Mouse (Mus musculus) urinary bladder, postnatal 25 days (tissue): ENCODE data around the gene Cage1.

Source experiments
- DNase-seq: peaks from one replicate; pipeline ENCODE4 v3.0.0; 2022; ENCODE audit warnings: low spot score

Cage1 gene

DNA sequence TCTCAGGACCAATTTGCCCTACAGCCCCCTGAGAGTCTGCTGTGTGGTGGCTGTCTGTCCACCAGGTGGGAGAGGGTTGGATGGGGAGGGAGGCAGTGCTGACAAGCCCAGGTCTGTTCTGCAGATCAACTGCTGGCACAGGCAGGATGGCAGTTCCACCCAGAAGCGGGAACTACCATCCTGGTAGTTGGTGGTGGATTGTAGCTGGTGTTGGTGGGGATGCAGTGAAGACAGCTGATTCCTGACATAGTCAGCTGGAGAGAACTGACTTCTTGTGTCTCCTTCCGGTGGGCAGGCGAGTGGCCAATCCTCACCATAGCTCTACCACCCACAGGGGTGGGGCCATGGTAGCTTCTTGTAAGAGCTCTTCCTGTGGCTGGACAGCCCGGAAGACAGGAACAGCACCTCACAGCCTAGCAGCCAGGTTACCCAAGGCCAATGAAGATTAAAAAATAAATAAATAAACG is 26.4 kb downstream of the Cage1 start:
- no peak for DNase-seq

DNA sequence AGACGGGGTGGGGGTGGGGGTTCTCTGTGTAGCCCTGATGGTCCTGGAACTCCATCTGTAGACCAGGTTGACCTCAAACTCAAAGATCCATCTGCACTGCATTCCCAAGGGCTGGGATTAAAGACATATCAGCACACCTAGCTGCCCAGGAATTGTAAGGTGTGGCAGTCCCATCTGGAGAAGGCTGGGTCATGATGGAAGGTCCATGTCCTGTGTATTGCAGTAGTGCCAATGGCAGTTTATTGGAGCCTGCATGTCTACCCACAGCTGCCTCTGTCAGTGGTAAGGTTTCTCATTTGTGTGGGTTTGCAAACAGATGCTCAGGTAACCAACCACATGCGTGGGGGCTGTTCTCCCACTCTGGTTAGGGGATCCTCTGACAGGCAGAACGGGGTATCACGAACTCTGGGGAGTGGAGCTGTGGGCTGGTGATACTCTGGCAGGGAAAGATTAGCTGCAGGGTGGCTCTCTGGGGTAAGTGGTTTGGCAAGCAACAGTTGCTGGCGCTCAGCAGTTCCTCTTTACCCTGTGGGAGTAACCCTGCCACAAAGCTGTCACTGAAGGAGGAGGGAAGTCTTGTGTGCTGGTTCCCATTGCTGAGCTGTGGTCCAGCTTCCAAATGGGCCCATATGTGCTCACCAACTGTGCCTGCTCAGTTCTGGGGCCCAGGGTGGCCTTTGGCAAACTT is 27.0 kb downstream of the Cage1 start:
- no peak for DNase-seq

DNA sequence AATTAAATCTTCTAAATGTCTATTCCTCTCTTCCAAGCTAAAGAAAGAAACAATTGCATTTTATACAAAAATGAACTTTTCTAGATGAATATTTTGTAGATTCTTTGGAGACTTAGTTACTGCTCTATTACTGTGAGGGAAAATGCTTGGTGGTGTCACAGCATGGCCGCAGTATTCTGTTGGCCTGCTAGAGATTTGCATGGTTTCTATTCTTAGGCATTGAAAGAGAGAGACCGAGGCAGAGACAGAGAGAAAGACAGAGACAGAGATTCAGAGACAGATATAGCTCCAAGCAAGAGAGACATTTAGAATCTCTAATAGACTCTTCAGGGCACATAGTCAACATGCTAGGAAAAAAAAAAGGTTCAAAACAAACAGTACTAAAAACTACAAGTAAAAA is 28.9 kb downstream of the Cage1 start:
- no peak for DNase-seq

DNA sequence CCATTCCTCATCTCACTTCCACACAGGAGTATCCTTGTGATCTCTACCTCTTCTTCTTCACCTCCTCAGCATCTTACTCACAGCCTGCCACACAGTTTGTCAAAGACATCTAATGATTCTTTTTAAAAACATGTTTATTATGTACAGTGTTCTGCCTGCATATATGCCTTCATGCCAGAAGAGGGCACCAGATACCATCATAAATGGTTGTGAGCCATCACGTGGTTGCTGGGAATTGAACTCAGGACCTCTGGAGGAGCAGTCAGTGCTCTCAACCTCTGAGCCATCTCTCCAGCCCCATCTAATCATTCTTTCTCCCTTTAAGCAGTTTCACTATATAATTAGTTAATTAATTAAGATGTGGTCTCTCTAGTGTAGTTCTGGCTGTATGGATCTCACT is 34.4 kb downstream of the Cage1 start:
- no peak for DNase-seq

DNA sequence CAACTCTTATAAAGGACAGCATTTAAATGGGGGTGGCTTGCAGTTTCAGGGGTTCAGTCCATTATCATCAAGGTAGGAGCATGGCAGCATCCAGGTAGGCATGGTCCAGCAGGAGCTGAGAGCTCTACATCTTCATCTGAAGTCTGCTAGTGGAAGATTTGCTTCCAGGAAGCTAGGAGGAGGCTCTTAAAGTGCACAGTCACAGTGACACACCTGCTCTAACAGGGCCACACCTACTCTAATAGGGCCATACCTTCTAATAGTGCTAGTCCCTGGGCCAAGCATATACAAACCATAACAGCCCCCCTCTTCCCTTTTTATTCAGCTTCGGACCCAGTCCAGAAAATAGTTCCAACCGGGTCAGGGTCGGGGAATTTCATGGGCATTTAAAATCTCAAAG is 37.2 kb downstream of the Cage1 start:
- DNase-seq = no peak

DNA sequence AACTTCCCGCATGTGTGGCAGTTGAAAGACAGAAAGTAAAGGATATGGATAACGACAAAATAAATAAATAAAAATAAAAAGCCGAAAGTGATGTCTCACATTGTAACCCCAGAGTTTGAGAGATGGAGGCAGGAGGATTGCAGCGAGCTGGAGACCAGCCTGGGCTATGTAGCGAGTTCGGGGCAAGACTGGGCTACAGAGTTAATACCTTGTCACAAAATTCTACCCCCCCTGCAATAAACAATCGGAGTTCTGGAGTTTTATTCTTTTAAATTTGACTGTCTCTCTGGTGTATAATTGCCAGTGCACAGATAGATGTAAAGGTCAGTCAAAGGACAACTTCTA is 42.5 kb downstream of the Cage1 start:
- DNase-seq = no peak

DNA sequence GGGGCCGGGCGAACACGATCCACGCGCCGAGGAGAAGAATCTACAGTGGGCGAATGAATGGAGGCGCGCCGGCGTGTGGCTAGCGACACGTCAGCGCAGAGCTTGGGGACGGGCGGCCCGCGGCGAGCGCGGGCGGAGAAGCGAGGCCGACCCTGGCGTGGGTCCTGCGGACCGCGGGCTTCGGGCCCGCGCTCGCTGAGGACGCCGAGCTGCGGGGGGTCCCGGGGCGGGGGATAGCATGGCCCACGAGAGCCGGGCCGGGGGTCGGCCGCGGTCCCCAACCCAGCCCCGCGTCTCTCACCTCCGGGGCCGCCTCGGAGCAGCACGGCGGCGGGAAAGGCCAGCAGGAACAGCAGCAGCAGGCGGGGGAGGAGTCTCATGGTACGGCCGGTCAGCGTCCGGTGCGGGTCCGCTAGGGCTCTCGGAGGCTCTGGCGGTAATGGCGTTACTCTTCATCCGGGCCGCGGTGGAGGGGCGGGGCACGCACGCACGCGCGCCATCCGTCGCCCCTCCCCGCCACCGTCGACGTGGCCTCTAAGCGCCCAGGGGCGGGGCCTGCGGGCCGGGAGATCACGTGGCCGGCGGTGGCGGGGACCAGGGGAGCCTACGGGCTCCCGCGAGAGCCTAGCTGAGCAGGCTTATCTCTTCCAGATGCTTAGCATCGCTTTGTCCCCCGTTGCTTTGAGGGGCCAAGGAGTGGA is 43.0 kb downstream of the Cage1 start, which contains the start of gene Ssr1:
TSS of gene Ssr1 (minus strand) at position 514 of the 701 bp plus-strand sequence.
- peak; percentile 96 for DNase-seq

DNA sequence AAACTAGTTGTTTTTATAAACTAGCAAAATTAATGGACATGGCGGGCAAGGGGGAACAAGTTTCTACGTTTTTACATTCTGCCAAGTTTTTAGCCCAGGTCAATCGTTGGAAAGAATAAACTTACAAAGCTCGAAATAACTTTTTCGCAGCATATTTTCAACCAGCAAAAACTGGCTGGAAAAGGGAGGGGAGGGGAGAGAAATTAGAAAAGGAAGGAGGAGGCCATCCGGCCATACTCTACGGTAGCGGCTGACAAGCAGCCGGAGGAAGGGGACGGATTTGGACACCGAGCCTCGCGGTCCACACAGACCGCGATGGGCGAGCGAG is 43.5 kb downstream of the Cage1 start:
- no peak for DNase-seq

DNA sequence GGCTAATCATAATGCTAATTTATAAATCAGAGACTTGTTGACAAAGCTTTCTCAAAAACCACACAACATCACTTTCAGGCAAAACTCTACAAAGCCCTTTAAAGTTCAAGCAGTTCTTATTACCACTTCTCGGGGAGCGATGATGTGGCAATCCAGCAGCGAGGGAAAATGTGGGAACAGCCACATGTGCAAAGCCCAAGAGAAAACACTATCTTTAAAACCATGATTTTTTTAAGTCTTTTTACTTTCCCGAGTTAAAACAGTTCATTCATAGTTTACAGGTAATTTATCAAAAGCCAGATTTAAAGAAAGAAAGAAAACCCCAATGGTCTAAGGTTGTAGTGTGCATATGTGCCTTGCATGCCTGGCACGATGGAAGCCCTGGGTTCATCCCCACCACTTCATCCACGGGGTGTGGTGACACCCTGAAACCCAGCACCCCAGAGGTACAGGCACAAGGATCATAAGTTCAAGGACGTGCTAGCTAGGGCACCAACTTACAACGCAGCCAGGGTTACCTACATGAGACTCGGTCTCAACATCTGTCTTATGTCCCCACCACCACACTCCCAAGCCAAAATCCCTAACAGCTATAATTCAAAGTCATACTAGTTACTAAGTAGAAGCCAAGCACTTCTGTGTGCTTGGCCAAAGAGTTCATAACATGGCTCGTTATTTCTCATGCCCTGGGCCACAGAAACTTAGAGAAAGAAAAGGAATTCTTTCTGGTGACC is 44.1 kb downstream of the Cage1 start:
- no peak for DNase-seq

DNA sequence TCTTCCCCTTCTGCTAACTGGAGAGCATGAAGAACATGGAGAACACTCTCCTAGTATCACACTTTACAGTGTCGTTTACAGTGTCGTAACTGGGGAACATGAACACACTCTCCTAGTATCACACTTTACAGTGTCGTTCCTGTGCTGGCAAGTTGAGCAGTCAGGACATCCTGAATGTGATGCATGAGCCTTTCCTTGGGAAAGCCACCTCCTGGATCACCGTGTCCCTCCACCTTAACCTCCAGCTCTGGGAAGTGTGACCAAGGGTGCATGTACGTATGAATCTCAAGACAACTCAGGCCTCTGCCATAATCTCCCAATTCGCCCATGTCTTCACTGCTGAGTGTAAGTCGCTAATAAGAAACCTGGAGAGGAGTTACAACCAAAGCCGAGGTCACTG is 47.2 kb downstream of the Cage1 start:
- no peak for DNase-seq

DNA sequence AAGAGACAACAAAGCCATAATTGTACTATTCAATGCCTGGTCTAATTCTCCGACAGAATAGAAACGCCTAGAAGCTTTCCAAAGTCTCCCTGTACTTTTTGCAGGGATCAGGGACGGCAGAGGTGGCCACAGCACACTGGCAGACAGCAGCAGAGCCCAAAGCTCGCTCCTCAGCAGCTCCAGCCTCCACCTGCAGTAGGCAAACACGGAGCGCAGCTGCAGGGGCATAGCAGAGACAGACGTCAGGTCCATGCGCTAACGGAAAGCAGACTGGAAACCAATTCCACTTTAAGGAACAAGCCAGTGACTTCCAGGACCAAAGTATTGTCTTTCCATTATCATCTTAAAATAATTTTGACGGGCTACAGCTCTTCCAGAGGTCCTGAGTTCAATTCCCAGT is 50.7 kb downstream of the Cage1 start:
- DNase-seq = no peak

DNA sequence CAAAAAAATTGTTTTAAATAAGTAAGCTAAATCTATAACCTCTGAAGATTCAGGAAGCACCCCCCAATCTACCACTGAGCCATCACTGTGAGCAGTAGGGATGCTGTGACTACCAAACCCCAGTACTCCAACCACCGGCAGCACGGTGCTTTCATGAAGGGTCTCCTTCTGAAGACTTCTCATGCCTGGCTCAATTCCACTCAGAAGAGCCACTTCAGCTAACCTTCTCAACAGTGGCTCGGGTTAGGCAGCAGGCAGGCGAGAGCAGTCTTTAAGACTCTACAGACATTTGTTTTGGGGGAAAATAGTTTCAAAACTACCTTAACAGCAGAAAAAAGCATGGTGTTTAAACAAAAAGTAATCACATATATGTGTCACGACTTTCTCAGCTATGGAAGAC is 55.8 kb downstream of the Cage1 start:
- DNase-seq = no peak

DNA sequence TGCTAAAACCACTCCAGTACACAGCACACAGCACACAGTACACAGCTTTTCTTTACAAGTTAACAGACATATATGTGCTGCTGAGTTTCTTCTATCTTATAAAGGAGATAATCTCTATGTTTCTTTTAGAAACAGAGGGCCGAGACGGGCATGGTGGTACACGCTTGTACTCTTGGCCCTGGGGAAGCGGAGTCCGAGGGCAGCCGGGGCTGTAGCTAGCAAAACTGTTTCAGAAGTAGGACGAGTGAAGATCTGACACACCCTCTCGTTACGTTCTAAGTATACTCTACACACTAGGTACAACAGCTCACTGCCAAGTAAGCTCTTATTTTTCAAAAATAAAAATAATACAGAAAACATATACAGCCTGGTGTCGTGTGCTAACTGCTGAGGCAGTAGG is 56.5 kb downstream of the Cage1 start:
- DNase-seq = no peak

DNA sequence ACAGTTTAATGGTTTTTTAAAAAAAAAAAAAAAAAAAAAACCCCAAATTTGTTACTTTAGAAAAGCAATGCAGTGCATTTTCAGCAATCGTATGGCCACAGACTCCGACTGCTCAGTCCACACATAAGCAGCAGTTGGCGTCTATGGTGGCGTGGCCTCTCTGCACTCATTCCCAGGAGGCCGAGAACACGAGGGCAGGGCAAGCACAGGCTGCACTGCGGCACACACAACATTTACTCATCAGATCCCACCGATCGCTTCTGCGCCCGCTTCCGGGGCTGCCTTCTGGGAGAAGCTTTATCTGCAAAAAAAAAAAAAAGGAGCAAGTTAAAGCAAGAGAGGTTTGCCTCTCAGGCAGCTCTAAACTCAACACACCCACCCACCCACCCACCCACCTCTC is 57.4 kb downstream of the Cage1 start:
- no peak for DNase-seq

DNA sequence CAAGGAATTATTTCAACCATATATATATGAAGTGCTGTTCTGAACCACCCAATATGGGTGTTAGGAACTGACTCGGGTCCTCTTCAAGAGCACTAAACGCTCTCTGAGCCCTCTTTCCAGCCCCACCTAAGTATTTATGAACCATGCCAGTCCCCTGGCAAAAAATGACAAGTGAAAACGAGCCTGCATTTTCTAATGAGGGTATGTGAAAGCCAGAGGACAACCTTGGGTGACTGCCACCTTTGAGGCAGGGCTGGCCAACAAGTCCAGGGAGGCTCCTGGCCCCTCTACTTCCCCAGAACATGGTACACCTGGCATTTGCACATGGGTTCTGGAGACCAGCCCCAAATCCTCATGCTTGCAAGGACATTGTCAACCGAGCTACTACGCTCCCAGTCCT is 62.1 kb downstream of the Cage1 start:
- no peak for DNase-seq

DNA sequence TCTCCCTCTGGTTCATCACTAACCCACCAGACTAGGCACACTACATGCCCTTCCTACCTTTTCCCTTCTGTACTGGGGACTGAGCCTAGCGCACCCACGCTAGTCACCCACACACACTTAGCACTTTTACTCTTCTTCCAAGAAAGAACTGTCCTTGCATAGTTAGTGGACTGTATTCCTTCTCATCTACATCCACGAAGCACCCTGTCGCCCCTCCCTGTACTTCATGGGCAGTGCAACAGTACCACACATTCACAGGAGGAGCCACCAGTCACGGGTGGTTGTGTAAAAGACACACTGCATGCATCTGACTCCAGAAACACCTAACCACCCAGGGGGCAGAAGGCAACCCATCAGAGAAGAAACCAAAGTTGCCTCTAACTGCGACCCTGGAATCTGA is 62.8 kb downstream of the Cage1 start:
- no peak for DNase-seq

DNA sequence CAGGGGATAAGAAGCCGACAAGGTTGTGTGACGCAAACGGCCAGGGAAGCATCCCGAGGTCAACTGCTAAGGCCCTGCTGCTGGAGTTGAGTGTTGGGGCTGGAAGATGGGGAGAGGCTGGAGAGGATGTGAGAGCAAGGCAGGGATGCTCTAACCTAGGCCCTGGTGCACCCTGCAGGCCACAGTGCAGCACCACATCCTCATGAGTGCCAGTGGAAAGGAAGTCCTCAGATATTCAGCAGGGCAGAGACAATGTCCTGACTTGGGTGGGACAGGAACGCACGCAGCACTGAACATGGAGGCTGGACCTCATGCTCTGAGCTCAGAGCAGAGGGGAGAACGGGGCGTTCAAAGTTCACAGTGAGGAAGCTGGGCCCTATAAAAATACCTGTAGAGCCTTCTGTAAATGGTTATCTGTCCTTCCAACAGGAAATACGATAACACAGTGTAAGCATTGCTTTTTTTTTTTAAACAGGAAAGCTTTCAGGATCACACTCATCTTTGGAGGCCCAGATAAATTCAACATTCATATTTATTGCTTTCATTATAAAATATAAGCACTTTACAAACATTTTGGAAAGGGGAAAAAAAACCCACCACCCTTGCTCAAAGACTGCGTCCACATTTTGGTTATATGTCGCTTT is 65.9 kb downstream of the Cage1 start:
- DNase-seq = no peak

DNA sequence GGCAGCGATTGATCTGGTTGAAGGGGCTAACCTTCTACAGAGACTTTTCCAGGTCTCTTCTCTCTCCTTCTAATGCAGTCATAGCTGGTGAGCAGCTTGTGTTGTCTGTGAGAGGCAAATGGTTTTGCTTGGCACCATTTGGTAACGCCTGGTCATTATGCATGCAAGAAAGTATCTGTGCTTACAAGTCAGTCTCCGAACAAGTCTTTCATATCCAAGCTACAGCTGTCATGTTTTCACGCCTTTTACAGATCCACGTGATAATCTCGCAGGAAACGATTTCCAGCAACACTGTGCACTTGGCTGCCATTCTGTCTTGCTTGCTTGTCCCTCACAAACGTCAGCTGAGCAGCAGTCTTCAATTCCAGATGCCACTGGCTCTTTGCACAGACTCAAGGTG is 66.9 kb downstream of the Cage1 start:
- no peak for DNase-seq

DNA sequence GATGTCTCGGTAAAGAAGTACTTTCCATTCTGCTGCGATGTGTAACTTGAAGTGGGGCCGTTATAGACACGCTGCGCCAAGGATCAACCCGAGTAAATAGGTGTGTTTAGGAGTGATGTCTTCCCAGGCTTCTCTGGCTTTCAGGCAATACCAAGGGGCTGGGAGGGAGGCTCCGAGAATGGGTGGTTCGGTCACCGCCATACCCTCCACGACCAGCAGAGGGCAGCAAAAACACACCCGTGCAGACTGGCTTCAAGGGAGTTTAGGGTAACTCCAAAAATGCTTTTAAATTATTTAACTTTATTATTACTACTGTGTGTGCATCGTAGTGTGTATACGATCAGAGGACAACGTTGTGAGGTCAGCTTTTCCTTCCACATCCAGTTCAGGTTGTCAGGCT is 67.5 kb downstream of the Cage1 start:
- DNase-seq = peak; percentile 88

DNA sequence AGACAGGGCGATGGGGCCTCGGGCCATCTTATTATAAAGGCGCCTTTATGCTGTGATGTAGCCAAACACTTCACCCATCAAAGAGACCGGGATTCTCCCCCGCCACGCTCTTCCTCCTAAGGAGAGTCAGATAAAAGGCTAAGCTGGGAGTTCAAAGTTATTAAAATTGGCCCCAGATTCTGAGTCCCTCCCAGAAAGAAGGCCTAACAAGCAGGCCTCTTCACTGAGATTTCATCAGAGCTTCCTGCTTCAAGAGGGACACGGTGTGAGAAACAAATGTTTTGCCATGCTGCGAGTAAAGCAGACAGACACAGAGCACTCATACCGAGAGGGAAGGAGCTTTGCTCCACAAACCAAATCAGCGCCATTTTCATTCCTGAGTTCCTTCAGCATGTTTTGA is 69.3 kb downstream of the Cage1 start:
- no peak for DNase-seq

DNA sequence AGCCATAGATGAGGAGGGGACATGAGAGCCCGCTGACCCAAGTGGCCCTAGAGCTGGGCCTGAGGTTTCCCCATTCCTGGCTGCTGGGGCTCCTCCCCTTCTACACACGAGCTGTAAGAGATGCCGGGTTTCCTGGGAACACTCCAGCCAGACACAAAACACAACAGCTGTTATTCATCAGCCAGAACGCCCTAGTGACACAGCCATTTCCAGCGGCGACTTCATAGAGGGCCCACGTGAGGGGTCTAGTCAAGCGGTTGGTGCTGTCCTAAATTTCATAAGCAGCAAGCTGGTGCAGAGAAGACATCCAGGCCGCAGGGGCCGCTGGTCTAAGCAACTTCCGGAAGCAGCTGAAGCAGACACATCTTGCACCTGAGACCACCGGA is 69.8 kb downstream of the Cage1 start:
- DNase-seq = no peak

DNA sequence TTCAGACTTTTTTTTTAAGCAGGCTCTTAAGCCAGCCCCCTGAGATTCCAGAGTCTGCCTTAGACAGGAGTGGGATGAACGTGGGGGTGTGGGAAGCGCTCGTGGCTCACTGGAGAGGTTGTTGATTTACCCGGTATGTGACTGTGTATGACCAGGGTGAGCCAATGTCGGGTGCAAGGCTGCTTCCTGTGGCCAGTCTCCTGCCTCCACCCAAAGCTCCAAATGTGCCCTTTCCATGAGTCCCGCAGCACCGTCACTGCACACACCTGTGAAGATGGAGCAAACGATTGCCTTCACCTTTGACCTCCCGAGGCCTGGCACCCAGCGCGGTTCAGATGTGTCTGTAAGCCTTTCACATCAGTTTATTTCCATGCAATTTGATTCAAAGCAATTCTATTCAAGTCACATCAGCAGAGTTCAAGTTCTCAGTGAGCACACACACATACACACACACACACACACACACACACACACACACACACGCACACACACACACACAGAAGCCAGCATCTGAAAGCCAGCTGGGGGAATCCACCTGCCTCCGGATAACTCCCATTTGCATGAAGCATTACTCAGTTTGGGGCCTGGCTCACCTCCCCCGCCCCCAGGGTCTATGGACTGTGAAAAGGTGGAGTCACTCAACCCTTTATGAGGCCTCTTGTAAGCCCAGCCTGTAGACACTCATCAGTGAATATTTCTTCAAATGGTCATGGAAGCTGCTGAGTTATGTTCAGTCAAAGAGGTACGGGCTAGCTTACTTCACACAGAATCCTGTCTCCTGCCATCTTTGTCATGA is 70.4 kb downstream of the Cage1 start:
- DNase-seq = no peak
